Mouse (Mus musculus) embryonic facial prominence, embryonic 13.5 days (tissue): ENCODE data around the gene Rhoc. TPM values are rescaled to one million over a fixed set of nuclear protein-coding genes. Genes with fewer than 3 reads are reported as not detected.
"Not testable (repeated sequence)": the region's sequence is repeated elsewhere in the genome, so short reads cannot be mapped to it uniquely, and the experiment has no call there.

ENCODE experiments used
- ATAC-seq: fragments of 200-750 bp; cut with Nextera tagmentation; 2 replicates; pipeline ENCODE4 v1.8.0; 2017; ENCODE audit warnings: low read depth; ENCODE audit not compliant: insufficient number of reproducible peaks, insufficient read depth, low FRiP score, low TSS enrichment
- H3K27ac ChIP-seq: fragments of 300-500 bp; sonication (generic); 2 replicates; pipeline ENCODE4 v1.5.1; 2015; ENCODE audit warnings: moderate library complexity, mild to moderate bottlenecking, inconsistent platforms
- H3K27me3 ChIP-seq: fragments of 300-500 bp; sonication (generic); 2 replicates; pipeline ENCODE4 v1.6.1; 2015; ENCODE audit warnings: mild to moderate bottlenecking, inconsistent platforms
- H3K36me3 ChIP-seq: fragments of 300-500 bp; sonication (generic); 2 replicates; pipeline ENCODE4 v1.6.1; 2015; ENCODE audit warnings: mild to moderate bottlenecking, inconsistent platforms
- H3K4me1 ChIP-seq: fragments of 300-500 bp; sonication (generic); 2 replicates; pipeline ENCODE4 v1.6.1; 2015; ENCODE audit warnings: inconsistent platforms
- H3K4me2 ChIP-seq: fragments of 300-500 bp; sonication (generic); 2 replicates; pipeline ENCODE4 v1.6.1; 2015; ENCODE audit warnings: moderate library complexity, mild to moderate bottlenecking, inconsistent platforms
- H3K4me3 ChIP-seq: fragments of 300-500 bp; sonication (generic); 2 replicates; pipeline ENCODE4 v1.5.1; 2015; ENCODE audit warnings: mild to moderate bottlenecking, inconsistent platforms
- H3K9ac ChIP-seq: fragments of 300-500 bp; sonication (generic); 2 replicates; pipeline ENCODE4 v1.6.1; 2015; ENCODE audit warnings: mild to moderate bottlenecking, inconsistent platforms
- H3K9me3 ChIP-seq: fragments of 300-500 bp; sonication (generic); 2 replicates; pipeline ENCODE4 v1.6.1; 2016; ENCODE audit warnings: inconsistent platforms
- WGBS: fragments of 180-500 bp; shearing (Covaris S2); methylation state at CpG from one replicate; pipeline ENCODE4 v1.1.7; 2015; ENCODE audit warnings: mixed read lengths; 5-methylcytosine and 5-hydroxymethylcytosine counted together
- polyA plus RNA-seq: library from polyadenylated mRNA; unstranded; fragments of >200 nt; fragmentation: Nextera tagmentation; extraction: Ambion mirVana; gene quantifications from 2 replicates; pipeline ENCODE4 v1.2.1, GENCODE M21; 2015

Rhoc gene
- polyA plus RNA-seq, 1 experiment from 2014 or later: 145 TPM

DNA sequence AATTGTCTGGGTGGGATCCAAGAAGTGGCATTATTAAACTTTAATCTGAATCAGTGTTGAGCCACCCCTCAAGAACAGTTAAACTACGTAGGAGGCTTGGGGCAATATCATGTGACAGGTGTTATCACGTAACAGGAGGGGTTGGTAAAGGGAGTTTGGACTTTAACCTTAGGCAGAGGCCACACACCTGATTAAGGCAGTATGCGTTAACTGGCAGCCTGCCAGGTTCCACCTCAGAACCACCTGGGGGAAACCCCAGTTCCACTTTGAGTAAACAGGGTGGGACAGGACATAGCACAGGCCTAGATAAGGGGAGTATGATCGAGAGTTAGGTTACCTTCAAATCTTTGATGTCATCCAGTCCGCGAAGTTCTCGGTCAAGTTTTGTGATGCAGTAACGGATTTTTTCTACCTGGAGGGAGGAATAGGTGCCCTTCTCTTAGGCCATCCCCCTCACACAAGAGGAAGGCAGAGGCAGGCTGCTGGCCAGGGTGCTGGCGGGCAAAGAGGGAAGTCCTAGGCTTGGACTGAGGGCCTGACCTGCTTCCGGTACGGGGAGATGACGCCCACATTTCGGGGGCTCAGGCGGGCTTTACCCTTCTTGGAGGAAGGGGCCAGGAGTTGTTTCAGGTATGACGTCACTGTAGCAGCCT is 8.4 kb downstream of the Rhoc start:
- 77% methylated on average over 15 of the region's 15 CpGs for WGBS
- H3K4me3 ChIP-seq: no peak overlapping the region

DNA sequence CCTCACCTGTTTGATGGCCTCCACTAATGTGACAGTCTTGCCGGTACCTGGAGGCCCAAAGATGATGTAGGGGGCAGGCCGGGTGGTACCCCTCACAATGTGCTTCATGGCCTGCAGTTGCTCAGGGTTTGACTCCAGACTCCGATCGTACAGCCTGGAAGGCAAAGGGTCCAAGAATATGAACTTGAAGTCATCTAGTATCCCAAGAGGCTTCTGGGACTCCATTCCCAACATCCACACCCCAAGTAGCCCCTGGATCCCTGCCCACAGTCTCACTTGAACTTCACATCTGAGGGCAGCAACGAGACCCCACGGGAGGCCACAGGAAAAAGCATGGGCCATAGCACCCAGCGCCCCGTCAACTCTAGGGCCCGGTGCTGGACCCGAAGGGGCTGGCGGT is 12.5 kb downstream of the Rhoc start:
- 95% methylated on average over 11 of the region's 11 CpGs for WGBS
- H3K4me1 ChIP-seq: peaks cover 8% of the 10 kb centered on the region
- no peaks in the 10 kb centered on the region for H3K27me3 ChIP-seq
- no peak overlapping the region for H3K9ac ChIP-seq
- H3K4me2 ChIP-seq: no peak overlapping the region
- H3K27ac ChIP-seq: no peak overlapping the region
- H3K9me3 ChIP-seq: no peaks in the 10 kb centered on the region
- no peak overlapping the region for H3K4me3 ChIP-seq
- ATAC-seq: no peak
- H3K36me3 ChIP-seq: peaks cover 83% of the 10 kb centered on the region

More for the DNA sequence above, 8.4 kb downstream of the Rhoc start:
- no peak overlapping the region for H3K4me2 ChIP-seq
- ATAC-seq: no peak
- no peaks in the 10 kb centered on the region for H3K9me3 ChIP-seq
- no peaks in the 10 kb centered on the region for H3K27me3 ChIP-seq
- H3K27ac ChIP-seq: peak overlapping the region; percentile 60; the same call in 1 of the 2 replicates
- peaks cover 48% of the 10 kb centered on the region for H3K4me1 ChIP-seq
- H3K9ac ChIP-seq: no peak overlapping the region
- peaks cover 92% of the 10 kb centered on the region for H3K36me3 ChIP-seq

DNA sequence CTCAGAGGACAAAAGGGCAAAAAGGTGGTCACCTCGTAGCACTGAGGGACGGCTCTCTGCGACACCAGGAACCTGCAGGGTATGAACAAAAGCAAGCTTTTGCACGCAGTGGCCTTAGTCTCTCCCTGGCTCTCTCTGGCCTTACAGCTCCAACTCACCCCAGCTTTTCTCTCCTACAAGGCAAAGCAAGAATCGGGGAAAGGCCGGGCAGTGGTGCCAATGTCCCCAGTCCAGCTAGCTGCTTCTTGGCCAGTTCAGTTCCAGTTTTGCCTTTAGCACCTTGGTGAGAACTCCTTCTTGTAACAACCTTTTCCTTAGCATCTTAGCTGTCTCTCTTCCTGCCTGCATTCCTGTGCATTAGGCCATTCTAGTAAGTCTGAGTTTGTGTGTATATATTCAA is 13.3 kb downstream of the Rhoc start:
- Histone ChIP-seq H3K4me2 (no peak overlapping the region), H3K9me3 (no peaks in the 10 kb centered on the region), H3K4me3 (no peak overlapping the region), H3K4me1 (peaks cover under 1% of the 10 kb centered on the region; the same call in 1 of the 2 replicates), H3K36me3 (peaks cover 76% of the 10 kb centered on the region), H3K27me3 (no peaks in the 10 kb centered on the region), H3K9ac (no peak overlapping the region), H3K27ac (no peak overlapping the region)
- no peak for ATAC-seq
- 90% methylated on average over 6 of the region's 6 CpGs for WGBS

DNA sequence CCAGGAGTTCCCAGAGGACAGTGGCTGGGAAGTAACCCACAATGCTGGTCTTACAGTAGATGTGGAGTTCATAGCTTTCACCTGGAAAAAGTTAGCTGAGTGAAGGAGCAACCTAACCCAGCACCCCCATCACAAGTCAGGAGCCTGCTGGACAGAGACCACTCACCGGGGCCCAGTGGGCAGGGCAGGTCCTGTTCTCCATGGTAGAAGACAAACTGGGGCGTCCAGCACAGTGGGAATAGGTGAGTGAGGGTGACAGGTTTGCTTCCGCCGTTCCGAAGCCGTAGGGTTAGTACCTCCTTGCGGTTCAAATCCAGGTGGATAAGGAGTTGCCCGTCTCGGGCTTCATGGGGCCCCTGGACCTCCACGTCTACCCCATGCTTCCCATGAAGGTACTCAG is 16.1 kb downstream of the Rhoc start:
- WGBS: 89% methylated on average over 10 of the region's 10 CpGs
- H3K9ac ChIP-seq: no peak overlapping the region
- H3K4me3 ChIP-seq: no peak overlapping the region
- H3K27me3 ChIP-seq: no peaks in the 10 kb centered on the region
- no peak overlapping the region for H3K4me2 ChIP-seq
- H3K27ac ChIP-seq: no peak overlapping the region
- H3K9me3 ChIP-seq: no peaks in the 10 kb centered on the region
- ATAC-seq: no peak
- peaks cover 55% of the 10 kb centered on the region for H3K36me3 ChIP-seq
- H3K4me1 ChIP-seq: no peaks in the 10 kb centered on the region

DNA sequence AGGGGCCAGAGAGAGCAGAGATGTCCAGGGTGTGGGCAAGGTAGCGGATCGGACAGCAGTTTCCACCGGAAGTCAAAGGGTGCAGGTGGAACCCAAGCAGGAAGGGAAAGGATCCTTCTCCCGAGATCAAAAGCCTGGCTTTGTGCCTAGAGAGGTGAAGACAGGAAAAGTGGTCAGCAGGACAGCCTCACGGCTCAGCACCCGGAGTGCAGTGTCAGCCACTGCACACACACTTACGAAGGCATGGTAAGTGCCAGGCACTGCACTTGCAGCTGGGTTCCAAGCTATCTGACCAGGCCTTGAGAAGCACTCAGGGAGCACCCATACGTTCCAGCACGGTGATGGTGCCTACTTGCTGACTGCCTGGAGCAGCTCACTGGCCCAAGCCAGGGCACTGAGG is 17.4 kb downstream of the Rhoc start:
- no peaks in the 10 kb centered on the region for H3K27me3 ChIP-seq
- 79% methylated on average over 9 of the region's 9 CpGs for WGBS

DNA sequence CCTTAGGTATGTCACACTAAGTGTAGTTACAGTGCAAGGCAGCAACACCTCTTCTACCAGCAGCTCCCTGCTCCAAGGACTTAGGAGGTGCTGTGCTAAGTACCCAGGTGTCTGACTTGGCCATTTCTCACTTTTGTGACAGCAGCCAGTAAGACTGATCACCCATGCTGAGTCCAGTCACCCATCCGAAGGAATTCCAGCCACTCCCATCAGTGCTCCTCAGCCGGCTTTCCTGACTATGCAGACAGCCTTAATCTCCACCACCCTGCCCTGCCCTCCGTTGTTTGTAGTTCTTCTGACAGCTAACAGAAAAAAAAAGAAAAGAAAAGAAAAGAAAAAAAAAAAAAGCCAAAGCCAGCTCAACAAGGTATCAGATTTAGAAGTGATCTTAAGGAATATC is 23.6 kb downstream of the Rhoc start:
- H3K4me2 ChIP-seq: no peak overlapping the region
- WGBS: 31% methylated on average over 3 of the region's 3 CpGs
- H3K9ac ChIP-seq: no peak overlapping the region
- H3K27ac ChIP-seq: no peak overlapping the region
- H3K36me3 ChIP-seq: no peaks in the 10 kb centered on the region
- no peaks in the 10 kb centered on the region for H3K27me3 ChIP-seq
- 0 out of 2 replicates have a peak, but pooled peaks have one; percentile 32 for ATAC-seq
- H3K4me3 ChIP-seq: no peak overlapping the region
- H3K9me3 ChIP-seq: no peaks in the 10 kb centered on the region
- peaks cover 12% of the 10 kb centered on the region for H3K4me1 ChIP-seq

More for the DNA sequence above, 17.4 kb downstream of the Rhoc start:
- Histone ChIP-seq H3K4me3 (no peak overlapping the region), H3K9me3 (no peaks in the 10 kb centered on the region), H3K27ac (no peak overlapping the region), H3K9ac (no peak overlapping the region), H3K36me3 (peaks cover 42% of the 10 kb centered on the region), H3K4me1 (no peaks in the 10 kb centered on the region), H3K4me2 (no peak overlapping the region)
- ATAC-seq: no peak

DNA sequence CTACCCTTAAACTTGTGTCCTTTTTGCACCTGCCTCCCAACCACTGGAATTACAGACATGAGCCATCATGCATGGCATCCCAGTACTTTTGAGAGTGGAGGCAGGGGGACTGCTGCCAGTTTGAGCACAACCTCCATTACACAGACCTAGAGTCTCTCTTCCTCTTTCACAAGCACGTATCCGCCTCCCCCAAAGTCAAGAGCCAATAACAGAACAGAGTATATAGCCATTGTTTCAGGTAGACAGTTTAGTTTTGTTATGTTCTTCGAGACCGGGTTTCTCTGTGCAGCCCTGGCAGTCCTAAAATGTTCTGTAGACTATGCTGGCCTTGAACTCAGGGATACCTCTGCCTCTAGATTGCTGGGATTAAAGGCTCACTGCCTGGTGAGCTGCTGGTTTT is 24.1 kb downstream of the Rhoc start:
- Histone ChIP-seq H3K4me3 (no peak overlapping the region), H3K27me3 (no peaks in the 10 kb centered on the region), H3K4me1 (peaks cover 17% of the 10 kb centered on the region), H3K9me3 (no peaks in the 10 kb centered on the region), H3K9ac (no peak overlapping the region), H3K4me2 (no peak overlapping the region), H3K36me3 (no peaks in the 10 kb centered on the region), H3K27ac (peak overlapping the region; percentile 48; the same call in 1 of the 2 replicates)
- ATAC-seq: no peak
- 82% methylated on average over 4 of the region's 4 CpGs for WGBS

DNA sequence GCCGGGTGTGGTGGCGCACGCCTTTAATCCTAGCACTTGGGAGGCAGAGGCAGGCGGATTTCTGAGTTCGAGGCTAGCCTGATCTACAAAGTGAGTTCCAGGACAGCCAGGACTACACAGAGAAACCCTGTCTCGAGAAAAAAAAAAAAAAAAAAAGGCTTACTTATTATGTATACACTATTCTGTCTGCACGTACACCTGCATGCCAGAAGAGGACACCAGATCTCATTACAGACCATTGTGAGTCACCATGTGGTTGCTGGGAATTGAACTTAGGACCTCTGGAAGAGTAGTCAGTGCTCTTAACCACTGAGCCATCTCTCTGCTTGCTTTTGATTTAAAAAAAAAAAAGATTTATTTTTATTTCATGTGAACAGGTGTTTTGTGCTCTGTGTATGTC is 25.1 kb downstream of the Rhoc start:
- not testable (repeated sequence) for H3K27ac ChIP-seq, H3K4me2 ChIP-seq, H3K9ac ChIP-seq, ATAC-seq, H3K36me3 ChIP-seq, H3K4me3 ChIP-seq, H3K9me3 ChIP-seq, H3K27me3 ChIP-seq
- WGBS: 93% methylated on average over 7 of the region's 7 CpGs
- peaks cover 18% of the 10 kb centered on the region for H3K4me1 ChIP-seq

DNA sequence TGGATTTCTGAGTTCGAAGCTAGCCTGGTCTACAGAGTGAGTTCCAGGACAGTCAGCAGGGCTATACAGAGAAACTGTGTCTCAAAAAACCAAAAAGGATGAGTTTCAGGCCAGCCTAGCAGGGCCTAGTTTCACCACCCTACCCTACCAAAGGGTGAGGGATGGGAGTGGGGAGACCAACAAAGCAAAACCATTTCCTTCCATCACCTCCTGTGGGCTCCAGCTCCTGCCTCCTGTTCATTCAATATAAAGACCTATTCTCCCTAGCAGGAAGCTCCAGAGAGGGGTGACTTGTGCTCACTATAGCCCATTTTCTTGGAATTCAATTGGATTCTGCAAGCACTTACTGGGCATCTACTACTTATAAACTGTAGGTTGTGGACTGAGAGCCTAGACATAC is 26.6 kb downstream of the Rhoc start:
- no peak for ATAC-seq
- Histone ChIP-seq H3K4me1 (peaks cover 27% of the 10 kb centered on the region), H3K4me2 (no peak overlapping the region), H3K27me3 (no peaks in the 10 kb centered on the region), H3K36me3 (no peaks in the 10 kb centered on the region), H3K4me3 (no peak overlapping the region), H3K27ac (no peak overlapping the region), H3K9me3 (no peaks in the 10 kb centered on the region), H3K9ac (no peak overlapping the region)
- 88% methylated on average over 1 of the region's 1 CpGs for WGBS

DNA sequence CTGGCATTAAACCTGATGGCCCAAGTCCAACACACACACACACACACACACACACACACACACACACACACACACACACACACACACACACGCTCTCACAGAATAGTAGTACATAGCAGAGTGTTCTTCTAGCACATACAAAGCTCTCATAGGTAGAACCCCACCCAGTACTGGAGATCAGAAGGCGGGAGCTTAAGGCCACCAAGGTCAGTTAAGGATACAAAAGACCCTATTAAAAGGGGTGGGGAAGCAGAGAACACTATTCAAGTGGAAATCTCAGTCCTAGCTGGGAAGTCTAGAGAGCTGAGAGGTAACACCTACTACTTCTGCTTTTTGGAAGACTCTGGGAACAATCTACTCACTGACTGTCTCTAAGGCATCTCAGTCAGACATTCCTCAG is 27.2 kb downstream of the Rhoc start:
- H3K36me3 ChIP-seq: no peaks in the 10 kb centered on the region
- no peak overlapping the region for H3K4me3 ChIP-seq
- ATAC-seq: no peak
- H3K9me3 ChIP-seq: no peaks in the 10 kb centered on the region
- whole genome bisulfite sequencing: 85% methylated on average over 2 of the region's 2 CpGs
- H3K27ac ChIP-seq: no peak overlapping the region
- no peaks in the 10 kb centered on the region for H3K27me3 ChIP-seq
- no peak overlapping the region for H3K4me2 ChIP-seq
- H3K9ac ChIP-seq: no peak overlapping the region
- peaks cover 27% of the 10 kb centered on the region for H3K4me1 ChIP-seq

DNA sequence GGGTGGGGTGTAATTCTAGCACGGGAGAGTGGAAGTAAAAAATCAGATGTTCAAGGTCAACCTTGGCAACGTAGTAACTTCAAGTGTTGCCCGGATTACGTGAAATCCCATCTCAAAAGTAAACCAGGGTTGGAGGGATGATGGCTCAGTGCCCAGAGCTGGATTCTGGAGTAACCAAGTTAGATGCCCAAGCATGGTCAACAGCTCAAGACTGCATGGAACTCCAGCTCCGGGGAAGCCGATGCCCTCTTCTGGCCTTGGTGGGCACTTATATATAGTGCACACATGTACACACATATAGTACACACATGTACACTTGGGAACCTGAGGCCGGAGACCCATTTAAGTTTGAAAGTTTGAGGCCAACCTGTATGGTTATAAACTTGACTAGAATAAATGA is 28.0 kb downstream of the Rhoc start:
- Histone ChIP-seq H3K4me2 (peak overlapping the region; percentile 5; the same call in 1 of the 2 replicates), H3K4me3 (no peak overlapping the region), H3K9me3 (no peaks in the 10 kb centered on the region), H3K9ac (no peak overlapping the region), H3K4me1 (peaks cover 27% of the 10 kb centered on the region), H3K27me3 (no peaks in the 10 kb centered on the region), H3K27ac (no peak overlapping the region), H3K36me3 (0 out of 2 replicates have a peak, but pooled peaks cover 3% of the 10 kb centered on the region)
- ATAC-seq: no peak
- 96% methylated on average over 7 of the region's 7 CpGs for WGBS

DNA sequence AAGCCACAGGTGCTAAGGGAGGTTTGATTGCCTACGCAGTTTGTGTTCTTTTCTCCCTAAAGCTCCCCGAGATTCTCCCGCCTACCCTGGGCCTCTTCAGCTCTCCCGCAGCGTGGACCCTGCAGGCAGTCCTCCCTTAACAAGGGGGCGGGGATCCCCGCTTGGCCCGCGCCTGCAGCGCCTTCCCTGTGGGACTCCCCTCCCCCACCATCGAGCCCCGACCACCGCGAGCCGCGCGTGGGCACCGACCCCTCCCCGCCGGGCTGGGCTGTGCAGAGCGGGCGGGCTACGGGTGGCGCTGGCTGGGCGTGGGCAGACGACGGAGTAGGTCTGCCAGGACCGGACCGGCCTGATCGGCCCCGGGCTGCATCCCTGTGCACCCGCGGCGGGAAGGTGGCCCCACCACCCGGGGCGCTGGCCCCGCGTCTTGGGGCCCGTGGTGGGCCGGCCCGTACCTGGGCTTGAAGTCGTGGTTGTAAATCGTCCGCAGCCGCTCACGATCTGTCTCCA is 29.4 kb downstream of the Rhoc start:
- H3K27ac ChIP-seq: peak overlapping the region; percentile 95
- peak; percentile 80 for ATAC-seq
- peak overlapping the region; percentile 82 for H3K4me2 ChIP-seq
- peak overlapping the region; percentile 79 for H3K4me3 ChIP-seq
- peaks cover 27% of the 10 kb centered on the region for H3K4me1 ChIP-seq
- H3K36me3 ChIP-seq: peaks cover 14% of the 10 kb centered on the region
- H3K27me3 ChIP-seq: no peaks in the 10 kb centered on the region
- no peaks in the 10 kb centered on the region for H3K9me3 ChIP-seq
- WGBS: 0% methylated on average over 38 of the region's 46 CpGs
- H3K9ac ChIP-seq: peak overlapping the region; percentile 95
